31 mouse cellular contexts compared by ENCODE assay signal in the genomic region with DNA sequence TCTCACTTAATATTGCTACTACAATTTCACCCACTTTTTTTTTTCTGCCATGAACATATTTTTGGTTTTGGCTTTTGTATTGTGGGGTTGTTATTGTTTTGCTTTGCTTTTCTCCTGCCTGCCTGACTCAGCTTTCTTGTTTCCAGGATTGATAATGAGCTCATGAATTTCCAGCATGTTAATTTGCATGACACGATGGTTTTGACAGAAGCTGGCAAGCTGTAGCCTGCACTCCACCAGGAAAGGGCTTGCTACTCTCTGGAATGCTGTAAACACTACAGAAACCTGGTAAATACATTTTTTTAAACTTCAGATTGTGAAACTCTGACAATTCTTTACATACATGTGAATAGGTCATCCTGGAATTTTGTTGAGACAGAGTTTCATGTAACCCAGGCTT. TPM values are rescaled to one million over a fixed set of nuclear protein-coding genes. Genes with fewer than 3 reads are reported as not detected.
A peak's percentile ranks its signal among the peaks of the same experiment; 100 is the strongest.
DNase-seq lines count a peak whose midpoint lies in the region; ATAC-seq and TF ChIP-seq lines count a peak whose summit lies in the region.
"Had no signal": no experiment of that assay in that cellular context is flagged by ENCODE, and none has a peak within 500 bp of the region (broad histone marks: within the 10 kb centered on the region; RNA-seq: fewer than 3 reads in every experiment).

No protein-coding gene starts in this region.

- no peak overlapping the region for H3K4me3 ChIP-seq in kidney, adult 2 months (ENCODE audit: insufficient read depth, low read depth, low read length)
- no peak overlapping the region for H3K4me3 ChIP-seq in kidney, embryonic 15.5 days (replicated peaks)
- H3K4me3 ChIP-seq: embryonic facial prominence, embryonic 15.5 days; hindbrain, embryonic 13.5 days; liver, embryonic 12.5 days; midbrain, embryonic 12.5 days; neural tube, embryonic 12.5 days; stomach, embryonic 15.5 days had no signal

- H3K27me3 ChIP-seq in kidney, adult 2 months (replicated peaks; ENCODE audit: control insufficient read depth, insufficient read depth, low read length), result no peaks in the 10 kb centered on the region
- no peaks in the 10 kb centered on the region for H3K27me3 ChIP-seq in kidney, embryonic 15.5 days
- H3K27me3 ChIP-seq: CH12.LX; embryonic facial prominence, embryonic 15.5 days; hindbrain, embryonic 13.5 days; liver, embryonic 12.5 days; midbrain, embryonic 12.5 days; neural tube, embryonic 12.5 days; stomach, embryonic 15.5 days had no signal

- no peak for TF ChIP-seq CTCF in kidney, adult 2 months (conservative IDR thresholded peaks at IDR 0.05; ENCODE audit: insufficient read depth, insufficient read length, low read depth, low read length)

- H3K9ac ChIP-seq in kidney, embryonic 15.5 days, result no peak overlapping the region
- H3K9ac ChIP-seq: embryonic facial prominence, embryonic 15.5 days; hindbrain, embryonic 13.5 days; liver, embryonic 12.5 days; midbrain, embryonic 12.5 days; neural tube, embryonic 12.5 days; stomach, embryonic 15.5 days had no signal

- no peaks in the 10 kb centered on the region; the same call in 1 of the 2 replicates for H3K4me1 ChIP-seq in kidney, adult 2 months (ENCODE audit: control insufficient read depth, insufficient read depth, low read length)
- H3K4me1 ChIP-seq in kidney, embryonic 15.5 days, result no peaks in the 10 kb centered on the region
- H3K4me1 ChIP-seq: embryonic facial prominence, embryonic 15.5 days; hindbrain, embryonic 13.5 days; liver, embryonic 12.5 days; midbrain, embryonic 12.5 days; neural tube, embryonic 12.5 days; stomach, embryonic 15.5 days had no signal

- peak; percentile 19 to 32 for DNase-seq in cerebellum, postnatal 14 days
- no peak for DNase-seq in cerebellum, adult 8-10 months
- DNase-seq in kidney, adult 2 months, result peak; percentile 5
- peak; percentile 28 for DNase-seq in 3T3-L1 (ENCODE audit: low read depth, low spot score)
- peak; percentile 49 for DNase-seq in adipocyte (ENCODE audit: low spot score)
- no peak for DNase-seq in ovary, adult 18-20 months (ENCODE audit: low spot score)
- DNase-seq in right cerebral cortex, adult 2 months (ENCODE audit: low spot score in 2 of 2), result no peak
- DNase-seq: adrenal gland, postnatal 10 days; B cell, adult 2 months; gastrocnemius, postnatal 14 days; heart, adult 11 months; heart, postnatal 14 days; kidney, adult 8-10 months; kidney, postnatal 14 days; layer of hippocampus, postnatal 36 days; lung, adult 18-20 months; lung, postnatal 14 days; right cerebral cortex, adult 18-20 months; thymus, adult 2 months; thymus, postnatal 4 days had no signal

- TF ChIP-seq POLR2A in kidney, adult 2 months (IDR thresholded peaks at IDR 0.05; ENCODE audit: low read depth, low read length), result no peak

- ATAC-seq in kidney, embryonic 15.5 days (replicated peaks; ENCODE audit: low FRiP score), result no peak
- ATAC-seq: activated CD4-positive, CD25-positive, alpha-beta regulatory T cell, adult 4 months; liver, embryonic 12.5 days had no signal

- no peaks in the 10 kb centered on the region for H3K9me3 ChIP-seq in kidney, embryonic 15.5 days (replicated peaks)
- H3K9me3 ChIP-seq: embryonic facial prominence, embryonic 15.5 days; G1E; hindbrain, embryonic 13.5 days; liver, embryonic 12.5 days; midbrain, embryonic 12.5 days; neural tube, embryonic 12.5 days; stomach, embryonic 15.5 days had no signal

- no peak overlapping the region for H3K4me2 ChIP-seq in kidney, embryonic 15.5 days
- H3K4me2 ChIP-seq: embryonic facial prominence, embryonic 15.5 days; heart, embryonic 11.5 days; hindbrain, embryonic 13.5 days; liver, embryonic 12.5 days; midbrain, embryonic 12.5 days; neural tube, embryonic 12.5 days; stomach, embryonic 15.5 days had no signal

- no peak overlapping the region for H3K27ac ChIP-seq in kidney, adult 2 months (ENCODE audit: insufficient read depth, low read depth, low read length)
- H3K27ac ChIP-seq in kidney, embryonic 15.5 days, result no peak overlapping the region
- H3K27ac ChIP-seq: embryonic facial prominence, embryonic 15.5 days; hindbrain, embryonic 13.5 days; liver, embryonic 12.5 days; midbrain, embryonic 12.5 days; neural tube, embryonic 12.5 days; stomach, embryonic 15.5 days had no signal

- H3K36me3 ChIP-seq in kidney, adult 2 months (ENCODE audit: control insufficient read depth, insufficient read depth, low read length), result no peaks in the 10 kb centered on the region
- no peaks in the 10 kb centered on the region for H3K36me3 ChIP-seq in kidney, embryonic 15.5 days
- H3K36me3 ChIP-seq: embryonic facial prominence, embryonic 15.5 days; G1E; hindbrain, embryonic 13.5 days; liver, embryonic 12.5 days; midbrain, embryonic 12.5 days; neural tube, embryonic 12.5 days; stomach, embryonic 15.5 days had no signal

- WGBS in kidney, adult 2 months, result 0% methylated on average over 1 of the region's 1 CpGs
- WGBS in kidney, embryonic 15.5 days, result 24% methylated on average over 1 of the region's 1 CpGs

RNA-seq across cellular contexts. Expression of a gene that starts 36.3 kb away (rescaled TPM):
- polyA plus RNA-seq in kidney, adult 2 months (2012; rRNA removed), result 15.2 and 17.1 TPM in 2 replicates
- 73.8 and 76.1 TPM in 2 replicates for polyA plus RNA-seq in kidney, embryonic 15.5 days (2015; fragmentation: Nextera tagmentation; extraction: Ambion mirVana)

Comparison
In these comparisons a context has a peak if more than half of its experiments do, and no peak if none do; other contexts are left out.
1. DNase-seq: peak in cerebellum, postnatal 14 days (2 of 2), kidney, adult 2 months (single experiment), 3T3-L1 (single experiment) and adipocyte (single experiment); none in cerebellum, adult 8-10 months (single experiment), ovary, adult 18-20 months (single experiment) and right cerebral cortex, adult 2 months (0 of 2).